Mouse (Mus musculus): ENCODE data around the gene Olfr1016. TPM values are rescaled to one million over a fixed set of nuclear protein-coding genes. Genes with fewer than 3 reads are reported as not detected.

Olfr1016 gene
- not detected in 3 replicates for total RNA-seq (2017)

GRCm38 (mm10) chr2:85802444-85802843, at the start of gene Olfr1016:
Gene Olfr1016 (minus strand): TSS chr2:85802544.
- ATAC-seq (replicated peaks; ENCODE audit: insufficient number of reproducible peaks, low FRiP score, low TSS enrichment, poor library complexity, severe bottlenecking) = no peak

DNA sequence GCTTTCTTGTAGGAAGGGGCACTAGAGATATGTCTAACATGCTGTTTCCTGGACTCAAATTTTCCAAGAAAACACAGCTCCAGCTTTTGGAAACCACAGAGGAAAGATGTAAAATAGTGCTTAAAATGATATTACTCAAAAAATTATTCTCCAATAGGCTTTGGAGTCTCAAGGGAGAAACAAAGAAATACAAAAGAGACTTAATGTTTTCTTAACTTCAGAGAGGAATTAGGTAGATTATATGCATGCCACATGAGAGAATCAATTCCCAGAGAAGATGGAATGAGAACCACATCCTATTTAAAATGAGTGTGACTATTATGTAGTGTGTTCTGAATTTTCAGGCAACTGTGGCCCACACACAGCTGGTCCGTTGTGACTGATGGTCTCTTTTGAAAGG, 44.4 kb upstream of the Olfr1016 start, which contains the start of gene Olfr1020:
Olfr1020 (plus strand) TSS at position 301 of the 400 bp plus-strand sequence.
- no peak for ATAC-seq (replicated peaks; ENCODE audit: insufficient number of reproducible peaks, low FRiP score, low TSS enrichment, poor library complexity, severe bottlenecking)

DNA sequence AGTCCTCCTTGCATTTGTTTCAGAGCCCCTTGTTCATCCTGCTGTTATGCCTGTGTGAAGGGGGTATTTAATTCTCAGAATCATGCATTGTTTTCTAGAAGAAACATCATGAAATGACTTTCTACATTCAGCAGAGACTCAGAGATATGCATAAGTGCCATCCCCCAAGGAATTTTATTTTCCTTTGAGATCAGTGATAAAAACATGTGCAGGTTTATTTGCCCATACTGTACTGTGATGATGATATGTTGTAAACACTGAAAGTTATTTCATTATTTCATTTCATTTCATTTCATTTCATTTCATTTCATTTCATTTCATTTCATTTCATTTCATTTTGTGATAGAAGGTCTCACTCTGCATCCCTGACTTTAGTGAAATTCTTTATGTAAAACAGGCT, 43.0 kb upstream of the Olfr1016 start, which contains the start of gene Olfr1019:
Olfr1019 (minus strand) TSS at position 101 of the 400 bp plus-strand sequence.
- ATAC-seq (replicated peaks; ENCODE audit: insufficient number of reproducible peaks, low FRiP score, low TSS enrichment, poor library complexity, severe bottlenecking) = no peak

DNA sequence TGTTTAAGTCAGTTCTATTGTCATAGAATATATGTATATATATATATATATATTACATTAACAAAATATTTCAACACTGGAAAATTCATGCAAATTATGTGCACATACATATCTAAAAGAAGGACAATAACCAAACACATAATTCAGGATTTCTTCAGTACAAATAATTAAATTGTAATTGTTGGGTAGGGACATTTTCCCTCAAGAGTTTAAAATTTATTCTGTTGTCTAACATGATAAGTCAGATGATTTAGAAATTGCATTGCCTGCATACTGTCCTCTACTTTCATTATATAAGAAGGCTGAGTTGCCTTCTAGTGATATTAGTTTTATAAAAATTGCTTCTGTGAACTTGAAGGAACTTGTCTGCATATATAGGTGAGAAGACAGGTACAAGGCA, 15.8 kb upstream of the Olfr1016 start, which contains the start of gene Olfr1018:
Olfr1018 (plus strand) TSS at position 301 of the 400 bp plus-strand sequence.
- ATAC-seq (replicated peaks; ENCODE audit: insufficient number of reproducible peaks, low FRiP score, low TSS enrichment, poor library complexity, severe bottlenecking) = no peak

DNA sequence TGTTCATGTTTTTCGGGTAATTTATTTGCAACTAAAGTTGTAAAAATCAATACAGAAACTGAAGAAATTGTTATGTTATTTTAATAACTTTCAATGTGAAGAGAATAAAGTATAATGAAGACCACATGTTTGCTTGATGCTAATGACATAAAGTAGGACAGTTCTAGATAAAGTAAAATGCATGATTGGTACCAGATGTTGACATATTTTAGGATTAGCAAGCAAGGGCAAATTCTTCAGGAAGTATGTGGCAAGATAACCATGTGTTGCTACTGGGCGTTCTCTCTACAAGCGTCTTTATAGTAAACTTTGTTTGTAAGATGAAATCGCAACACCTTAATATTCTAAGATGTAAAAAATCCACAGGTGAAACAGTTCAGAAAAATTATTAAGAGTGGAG, 2.2 kb upstream of the Olfr1016 start:
- ATAC-seq (replicated peaks; ENCODE audit: insufficient number of reproducible peaks, low FRiP score, low TSS enrichment, poor library complexity, severe bottlenecking) = no peak

- ATAC-seq (replicated peaks; ENCODE audit: insufficient number of reproducible peaks, low FRiP score, low TSS enrichment, poor library complexity, severe bottlenecking) = no peak
These were observed 10.0 kb downstream of the Olfr1016 start for GRCm38 (mm10) chr2:85792331-85792730.

- ATAC-seq (replicated peaks; ENCODE audit: insufficient number of reproducible peaks, low FRiP score, low TSS enrichment, poor library complexity, severe bottlenecking) = no peak
These were observed 20.6 kb downstream of the Olfr1016 start, which contains the start of gene Olfr1015 for GRCm38 (mm10) chr2:85781717-85782116. Gene Olfr1015 (plus strand): TSS chr2:85782017.

GRCm38 (mm10) chr2:85772413-85772812, 29.9 kb downstream of the Olfr1016 start, which contains the start of gene Olfr1014:
Gene Olfr1014 (plus strand): TSS chr2:85772713.
- ATAC-seq (replicated peaks; ENCODE audit: insufficient number of reproducible peaks, low FRiP score, low TSS enrichment, poor library complexity, severe bottlenecking) = no peak

- ATAC-seq (replicated peaks; ENCODE audit: insufficient number of reproducible peaks, low FRiP score, low TSS enrichment, poor library complexity, severe bottlenecking) = no peak
These were observed 35.5 kb downstream of the Olfr1016 start, which contains the start of gene Olfr1013 for GRCm38 (mm10) chr2:85766798-85767197. Gene Olfr1013 (plus strand): TSS chr2:85767098.

DNA sequence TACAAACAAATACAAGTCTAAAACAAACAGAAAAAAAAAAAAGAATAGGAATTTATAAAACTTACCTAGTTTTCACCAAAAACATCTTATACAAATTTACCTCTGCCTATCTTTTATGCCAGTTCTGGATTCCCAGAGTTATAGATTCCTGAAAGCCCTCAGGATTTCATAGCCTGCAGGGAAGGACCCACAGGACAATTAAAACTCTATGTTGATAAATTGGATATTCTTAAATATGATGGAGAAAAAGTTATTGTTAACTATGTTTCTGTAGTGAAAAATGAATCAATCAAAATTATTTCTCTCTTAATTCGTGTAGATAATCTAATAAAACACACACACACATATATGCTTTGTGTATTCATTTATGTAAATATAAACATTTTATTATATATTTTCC, 39.7 kb downstream of the Olfr1016 start, which contains the start of gene Olfr1012:
Olfr1012 (minus strand) TSS at position 101 of the 400 bp plus-strand sequence.
- ATAC-seq (replicated peaks; ENCODE audit: insufficient number of reproducible peaks, low FRiP score, low TSS enrichment, poor library complexity, severe bottlenecking) = no peak

- ATAC-seq (replicated peaks; ENCODE audit: insufficient number of reproducible peaks, low FRiP score, low TSS enrichment, poor library complexity, severe bottlenecking) = no peak
These were observed 48.5 kb downstream of the Olfr1016 start for GRCm38 (mm10) chr2:85753822-85754221.

Other genes starting within 250 kb of the Olfr1016 start
- not detected in 3 replicates for gene Olfr996, start 223.3 kb downstream of the Olfr1016 start, total RNA-seq (2017)
- gene Olfr998, start 213.6 kb downstream of the Olfr1016 start, total RNA-seq (2017) = not detected in 3 replicates
- gene Olfr1000, start 190.6 kb downstream of the Olfr1016 start, total RNA-seq (2017) = not detected in 3 replicates
- not detected in 3 replicates for gene Olfr1002, start 151.8 kb downstream of the Olfr1016 start, total RNA-seq (2017)
- gene Olfr154, start 138.1 kb downstream of the Olfr1016 start, total RNA-seq (2017) = not detected in 3 replicates
- gene Olfr1006, start 123.8 kb downstream of the Olfr1016 start, total RNA-seq (2017) = not detected in 3 replicates
- gene Olfr1008, start 113.1 kb downstream of the Olfr1016 start, total RNA-seq (2017) = not detected in 3 replicates
- not detected in 3 replicates for gene Olfr1009, start 87.1 kb downstream of the Olfr1016 start, total RNA-seq (2017)
- not detected in 3 replicates for gene Olfr1012, start 39.8 kb downstream of the Olfr1016 start, total RNA-seq (2017)
- not detected in 3 replicates for gene Olfr1013, start 35.4 kb downstream of the Olfr1016 start, total RNA-seq (2017)
- gene Olfr1014, start 29.8 kb downstream of the Olfr1016 start, total RNA-seq (2017) = not detected in 3 replicates
- gene Olfr1015, start 20.5 kb downstream of the Olfr1016 start, total RNA-seq (2017) = not detected in 3 replicates
- gene Olfr1018, start 15.9 kb upstream of the Olfr1016 start, total RNA-seq (2017) = 0.43 TPM in 1 of 3 replicates, not detected in the others
- not detected in 3 replicates for gene Olfr1019, start 42.9 kb upstream of the Olfr1016 start, total RNA-seq (2017)
- gene Olfr1020, start 44.5 kb upstream of the Olfr1016 start, total RNA-seq (2017) = not detected in 3 replicates
- not detected in 3 replicates for gene Olfr1022, start 66.0 kb upstream of the Olfr1016 start, total RNA-seq (2017)
- not detected in 3 replicates for gene Olfr1023, start 83.1 kb upstream of the Olfr1016 start, total RNA-seq (2017)
- not detected in 3 replicates for gene Olfr1024, start 102.5 kb upstream of the Olfr1016 start, total RNA-seq (2017)
- gene Olfr1025-ps1, start 112.6 kb upstream of the Olfr1016 start, total RNA-seq (2017) = 0.11 TPM in 1 of 3 replicates, not detected in the others
- not detected in 3 replicates for gene Olfr1026, start 119.0 kb upstream of the Olfr1016 start, total RNA-seq (2017)
- gene Olfr1028, start 147.9 kb upstream of the Olfr1016 start, total RNA-seq (2017) = not detected in 3 replicates
- not detected in 3 replicates for gene Olfr1029, start 171.4 kb upstream of the Olfr1016 start, total RNA-seq (2017)
- not detected in 3 replicates for gene Olfr1030, start 176.7 kb upstream of the Olfr1016 start, total RNA-seq (2017)
- not detected in 3 replicates for gene Olfr1031, start 187.8 kb upstream of the Olfr1016 start, total RNA-seq (2017)
- not detected in 3 replicates for gene Olfr1032, start 203.0 kb upstream of the Olfr1016 start, total RNA-seq (2017)
- 0.19 to 0.39 TPM in 2 of 3 replicates, not detected in the other for gene Olfr1033, start 218.1 kb upstream of the Olfr1016 start, total RNA-seq (2017)
- not detected in 3 replicates for gene Olfr1034, start 243.3 kb upstream of the Olfr1016 start, total RNA-seq (2017)

Data from monocyte, adult 5-6 weeks (primary cell).